Mouse (Mus musculus): ENCODE measurements around the gene Sema3f.

DNA sequence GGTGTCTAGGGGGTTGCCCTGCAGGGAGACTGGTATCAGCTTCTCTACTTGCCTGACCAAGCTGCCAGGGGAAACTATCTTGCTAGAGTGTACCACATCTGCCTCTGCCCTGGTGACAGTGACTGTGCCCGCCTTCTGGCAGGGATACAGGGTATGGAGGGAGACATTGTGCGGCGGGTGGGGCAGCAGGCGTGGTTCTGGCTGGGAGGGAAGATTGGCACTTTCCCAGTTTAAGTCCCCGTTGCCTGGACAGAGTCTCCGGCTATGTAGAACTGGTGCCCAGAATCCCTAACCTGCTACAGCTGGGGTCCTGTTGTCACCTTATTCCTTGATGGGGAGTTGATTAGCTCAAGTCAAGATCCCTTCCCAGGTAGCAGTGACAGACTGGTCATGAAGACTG, 77.8 kb downstream of the Sema3f start:
- TF ChIP-seq POLR2A (IDR thresholded peaks at IDR 0.05; ENCODE audit: low read depth, low read length) (no peak), CTCF (IDR thresholded peaks at IDR 0.05; ENCODE audit: borderline replicate concordance, insufficient read depth, low read length) (no peak)
